Mouse (Mus musculus): ENCODE results near the gene Jund. TPM values are rescaled to one million over a fixed set of nuclear protein-coding genes. Genes with fewer than 3 reads are reported as not detected.

Jund gene
- polyA plus RNA-seq, 1 experiment from 2014 or later: 109 TPM

- H3K4me1 ChIP-seq (ENCODE audit: insufficient read depth, low read depth, low read length): peaks cover 6% of the 10 kb centered on the region; the same call in 1 of the 2 replicates
- no peak overlapping the region for H3K27ac ChIP-seq (ENCODE audit: low read length)
- no peak overlapping the region for H3K9ac ChIP-seq (replicated peaks; ENCODE audit: low read depth)
- 47% methylated on average over 8 of the region's 8 CpGs for WGBS
- H3K9me3 ChIP-seq (ENCODE audit: low read length): no peaks in the 10 kb centered on the region
- H3K27me3 ChIP-seq (replicated peaks; ENCODE audit: insufficient read depth, low read length): no peaks in the 10 kb centered on the region
- H3K4me2 ChIP-seq (replicated peaks; ENCODE audit: low read depth, low read length): no peak overlapping the region
- ATAC-seq (peak; percentile 60), DNase-seq (ENCODE audit: low spot score) (peak; percentile 76)
- no peak overlapping the region for H3K4me3 ChIP-seq (ENCODE audit: low read depth, low read length)
- H3K36me3 ChIP-seq (ENCODE audit: insufficient read depth, low read length): no peaks in the 10 kb centered on the region
- TF ChIP-seq CTCF (IDR thresholded peaks at IDR 0.05): no peak
- no peak for TF ChIP-seq EP300 (IDR thresholded peaks at IDR 0.05)
These were observed 11.2 kb upstream of the Jund start for GRCm38 (mm10) chr8:70687576-70687975.

GRCm38 (mm10) chr8:70688136-70688535 is 10.6 kb upstream of the Jund start:
- H3K27ac ChIP-seq (ENCODE audit: low read length): no peak overlapping the region
- 91% methylated on average over 3 of the region's 3 CpGs for WGBS

GRCm38 (mm10) chr8:70689892-70690390 is 8.8 kb upstream of the Jund start:
- Histone ChIP-seq H3K27ac (ENCODE audit: low read length) (no peak overlapping the region), H3K4me1 (ENCODE audit: insufficient read depth, low read depth, low read length) (peaks cover 6% of the 10 kb centered on the region; the same call in 1 of the 2 replicates), H3K27me3 (replicated peaks; ENCODE audit: insufficient read depth, low read length) (no peaks in the 10 kb centered on the region), H3K9ac (replicated peaks; ENCODE audit: low read depth) (no peak overlapping the region), H3K9me3 (ENCODE audit: low read length) (no peaks in the 10 kb centered on the region), H3K4me2 (replicated peaks; ENCODE audit: low read depth, low read length) (no peak overlapping the region), H3K4me3 (ENCODE audit: low read depth, low read length) (no peak overlapping the region), H3K36me3 (ENCODE audit: insufficient read depth, low read length) (no peaks in the 10 kb centered on the region)
- ATAC-seq: no peak
- no peak for TF ChIP-seq EP300 (IDR thresholded peaks at IDR 0.05)
- TF ChIP-seq CTCF (IDR thresholded peaks at IDR 0.05): no peak
- 72% methylated on average over 5 of the region's 5 CpGs for WGBS
- DNase-seq (ENCODE audit: low spot score): no peak

More at GRCm38 (mm10) chr8:70688136-70688535, 10.6 kb upstream of the Jund start:
- no peak overlapping the region for H3K9ac ChIP-seq (replicated peaks; ENCODE audit: low read depth)
- H3K4me1 ChIP-seq (ENCODE audit: insufficient read depth, low read depth, low read length): peaks cover 6% of the 10 kb centered on the region; the same call in 1 of the 2 replicates
- H3K36me3 ChIP-seq (ENCODE audit: insufficient read depth, low read length): no peaks in the 10 kb centered on the region
- H3K27me3 ChIP-seq (replicated peaks; ENCODE audit: insufficient read depth, low read length): no peaks in the 10 kb centered on the region
- no peak for DNase-seq (ENCODE audit: low spot score)
- no peak overlapping the region for H3K4me3 ChIP-seq (ENCODE audit: low read depth, low read length)
- H3K4me2 ChIP-seq (replicated peaks; ENCODE audit: low read depth, low read length): no peak overlapping the region
- no peaks in the 10 kb centered on the region for H3K9me3 ChIP-seq (ENCODE audit: low read length)
- no peak for TF ChIP-seq EP300 (IDR thresholded peaks at IDR 0.05)
- ATAC-seq: no peak

GRCm38 (mm10) chr8:70691230-70691629 is 7.5 kb upstream of the Jund start:
- Histone ChIP-seq H3K9ac (replicated peaks; ENCODE audit: low read depth) (no peak overlapping the region), H3K36me3 (ENCODE audit: insufficient read depth, low read length) (no peaks in the 10 kb centered on the region), H3K4me3 (ENCODE audit: low read depth, low read length) (no peak overlapping the region), H3K27me3 (replicated peaks; ENCODE audit: insufficient read depth, low read length) (no peaks in the 10 kb centered on the region), H3K27ac (ENCODE audit: low read length) (no peak overlapping the region), H3K9me3 (ENCODE audit: low read length) (no peaks in the 10 kb centered on the region), H3K4me2 (replicated peaks; ENCODE audit: low read depth, low read length) (no peak overlapping the region), H3K4me1 (ENCODE audit: insufficient read depth, low read depth, low read length) (peaks cover 16% of the 10 kb centered on the region)
- ATAC-seq (no peak), DNase-seq (ENCODE audit: low spot score) (peak; percentile 13)
- TF ChIP-seq CTCF (IDR thresholded peaks at IDR 0.05): no peak
- no peak for TF ChIP-seq EP300 (IDR thresholded peaks at IDR 0.05)
- 64% methylated on average over 4 of the region's 4 CpGs for WGBS

- Histone ChIP-seq H3K4me1 (ENCODE audit: insufficient read depth, low read depth, low read length) (peaks cover 20% of the 10 kb centered on the region), H3K27me3 (replicated peaks; ENCODE audit: insufficient read depth, low read length) (no peaks in the 10 kb centered on the region), H3K9me3 (ENCODE audit: low read length) (no peaks in the 10 kb centered on the region), H3K27ac (ENCODE audit: low read length) (no peak overlapping the region), H3K4me2 (replicated peaks; ENCODE audit: low read depth, low read length) (peak overlapping the region; percentile 44), H3K36me3 (ENCODE audit: insufficient read depth, low read length) (no peaks in the 10 kb centered on the region), H3K4me3 (ENCODE audit: low read depth, low read length) (no peak overlapping the region), H3K9ac (replicated peaks; ENCODE audit: low read depth) (no peak overlapping the region)
- TF ChIP-seq CTCF (IDR thresholded peaks at IDR 0.05): no peak
- TF ChIP-seq EP300 (IDR thresholded peaks at IDR 0.05): no peak
- DNase-seq (ENCODE audit: low spot score) (peak; percentile 44), ATAC-seq (no peak)
- WGBS: 9% methylated on average over 18 of the region's 20 CpGs
These were observed 7.0 kb upstream of the Jund start for GRCm38 (mm10) chr8:70691727-70692231.

GRCm38 (mm10) chr8:70693636-70694035 is 5.1 kb upstream of the Jund start:
- no peak overlapping the region for H3K4me3 ChIP-seq (ENCODE audit: low read depth, low read length)
- peaks cover 33% of the 10 kb centered on the region for H3K4me1 ChIP-seq (ENCODE audit: insufficient read depth, low read depth, low read length)
- H3K9ac ChIP-seq (replicated peaks; ENCODE audit: low read depth): no peak overlapping the region
- ATAC-seq: no peak
- H3K27me3 ChIP-seq (replicated peaks; ENCODE audit: insufficient read depth, low read length): no peaks in the 10 kb centered on the region
- H3K9me3 ChIP-seq (ENCODE audit: low read length): no peaks in the 10 kb centered on the region
- no peak overlapping the region for H3K4me2 ChIP-seq (replicated peaks; ENCODE audit: low read depth, low read length)
- no peak overlapping the region for H3K27ac ChIP-seq (ENCODE audit: low read length)
- no peak for DNase-seq (ENCODE audit: low spot score)
- no peaks in the 10 kb centered on the region for H3K36me3 ChIP-seq (ENCODE audit: insufficient read depth, low read length)
- no peak for TF ChIP-seq CTCF (IDR thresholded peaks at IDR 0.05)
- no peak for TF ChIP-seq EP300 (IDR thresholded peaks at IDR 0.05)
- 63% methylated on average over 5 of the region's 5 CpGs for WGBS
